Mouse (Mus musculus) bone marrow, adult 2 months (tissue): ENCODE measurements around the gene Uspl1. TPM values are rescaled to one million over a fixed set of nuclear protein-coding genes. Genes with fewer than 3 reads are reported as not detected.
A peak's percentile ranks its signal among the peaks of the same experiment; 100 is the strongest.
"Not testable (repeated sequence)": the region's sequence is repeated elsewhere in the genome, so short reads cannot be mapped to it uniquely, and the experiment has no call there.

Source experiments
- H3K27ac ChIP-seq: fragments of 200-500 bp; 2 replicates; pipeline ENCODE4 v1.5.1; 2012; ENCODE audit warnings: low read depth, mild to moderate bottlenecking, control low read depth, inconsistent platforms, low read length; ENCODE audit not compliant: control insufficient read depth, poor library complexity, insufficient read depth
- H3K4me1 ChIP-seq: fragments of 200-500 bp; 2 replicates; pipeline ENCODE4 v1.6.1; 2011; ENCODE audit warnings: low read length; ENCODE audit not compliant: control insufficient read depth, insufficient read depth
- H3K4me3 ChIP-seq: fragments of 200-500 bp; replicated peaks from 2 replicates; pipeline ENCODE3; 2011; ENCODE audit warnings: mild to moderate bottlenecking, low read depth, low read length, control low read depth; ENCODE audit not compliant: control insufficient read depth
- CTCF ChIP-seq: fragments of 200-500 bp; IDR thresholded peaks from 2 replicates; pipeline ENCODE4 v1.5.1; 2011; ENCODE audit warnings: low read length, control low read depth; ENCODE audit not compliant: control insufficient read depth, insufficient read depth
- POLR2A ChIP-seq: fragments of 200-500 bp; IDR thresholded peaks from 2 replicates; pipeline ENCODE4 v1.6.1; 2011; ENCODE audit warnings: low read depth, mild to moderate bottlenecking, control low read depth, low read length, borderline replicate concordance; ENCODE audit not compliant: control insufficient read depth
- WGBS: fragments of 180-500 bp; shearing (Covaris S2); methylation state at CpG from one replicate; pipeline ENCODE4 v1.1.7; 2018; 5-methylcytosine and 5-hydroxymethylcytosine counted together
- polyA plus RNA-seq: library from polyadenylated mRNA; stranded (reverse); fragments of >200 nt; gene quantifications from 2 replicates; pipeline ENCODE4 v1.2.4, GENCODE M21; 2011; ENCODE audit warnings: low replicate concordance; ENCODE audit not compliant: missing spikeins, insufficient read depth, insufficient read length

The Uspl1 gene
- polyA plus RNA-seq, result 20.2 and 26.5 TPM in 2 replicates

GRCm38 (mm10) chr5:149184104-149184843, at the start of gene Uspl1, which contains the start of gene Hmgb1:
Uspl1 (plus strand) TSS chr5:149184350.
Hmgb1 (minus strand) TSS chr5:149184489.
- Histone ChIP-seq H3K4me1 (no peaks in the 10 kb centered on the region), H3K4me3 (peak within 1 kb of the TSS; percentile 95), H3K27ac (peak within 1 kb of the TSS; percentile 97)
- TF ChIP-seq CTCF, result no peak; the same call in 1 of the 2 replicates
- TF ChIP-seq POLR2A, result peak; percentile 98
- WGBS, result under 1% methylated on average over 57 of the region's 59 CpGs

GRCm38 (mm10) chr5:149134751-149135454, 49.2 kb upstream of the Uspl1 start:
- no peak overlapping the region for H3K27ac ChIP-seq

GRCm38 (mm10) chr5:149135455-149136354, 48.4 kb upstream of the Uspl1 start:
- Histone ChIP-seq H3K27ac (no peak overlapping the region), H3K4me3 (no peak overlapping the region), H3K4me1 (peaks cover 8% of the 10 kb centered on the region; the same call in 1 of the 2 replicates)
- WGBS, result 71% methylated on average over 10 of the region's 10 CpGs
- TF ChIP-seq POLR2A (no peak), CTCF (no peak)

More at GRCm38 (mm10) chr5:149134751-149135454, 49.2 kb upstream of the Uspl1 start:
- TF ChIP-seq CTCF (no peak), POLR2A (no peak)
- WGBS, result 61% methylated on average over 10 of the region's 10 CpGs
- Histone ChIP-seq H3K4me1 (peaks cover 8% of the 10 kb centered on the region; the same call in 1 of the 2 replicates), H3K4me3 (no peak overlapping the region)

- 28% methylated on average over 4 of the region's 4 CpGs for WGBS
- no peak overlapping the region for H3K4me3 ChIP-seq
- TF ChIP-seq CTCF, result no peak
- TF ChIP-seq POLR2A, result no peak
- no peak overlapping the region for H3K27ac ChIP-seq
- H3K4me1 ChIP-seq, result peaks cover 8% of the 10 kb centered on the region; the same call in 1 of the 2 replicates
Observed at GRCm38 (mm10) chr5:149136933-149137365, 47.2 kb upstream of the Uspl1 start.

- no peak overlapping the region for H3K27ac ChIP-seq
- 31% methylated on average over 3 of the region's 3 CpGs for WGBS
- TF ChIP-seq POLR2A (no peak), CTCF (no peak)
- no peak overlapping the region for H3K4me3 ChIP-seq
- H3K4me1 ChIP-seq, result peaks cover 8% of the 10 kb centered on the region; the same call in 1 of the 2 replicates
Observed at GRCm38 (mm10) chr5:149137447-149137846, 46.7 kb upstream of the Uspl1 start.

GRCm38 (mm10) chr5:149138087-149138486, 46.1 kb upstream of the Uspl1 start:
- H3K27ac ChIP-seq, H3K4me3 ChIP-seq, H3K4me1 ChIP-seq: not testable (repeated sequence)
- WGBS, result 94% methylated on average over 6 of the region's 6 CpGs

GRCm38 (mm10) chr5:149140336-149140735, 43.8 kb upstream of the Uspl1 start:
- WGBS, result 79% methylated on average over 9 of the region's 9 CpGs
- H3K27ac ChIP-seq, result no peak overlapping the region
- H3K4me3 ChIP-seq, result no peak overlapping the region
- TF ChIP-seq POLR2A, result no peak
- peaks cover 6% of the 10 kb centered on the region; the same call in 1 of the 2 replicates for H3K4me1 ChIP-seq

GRCm38 (mm10) chr5:149141155-149141554, 43.0 kb upstream of the Uspl1 start:
- H3K4me1 ChIP-seq, H3K4me3 ChIP-seq, H3K27ac ChIP-seq: not testable (repeated sequence)
- WGBS, result 86% methylated on average over 1 of the region's 1 CpGs
